Mouse (Mus musculus) CD4-positive, CD25-positive, alpha-beta regulatory T cell, adult 2 months (primary cell): ENCODE measurements around the gene Rpl6.

Experiments
- DNase-seq: peaks from one replicate; pipeline ENCODE4 v3.0.0-alpha.2; 2012; ENCODE audit warnings: low read depth, low spot score

Rpl6 gene

GRCm38 (mm10) chr5:121204132-121205089 lies at the start of gene Rpl6:
Gene Rpl6, plus strand, starts transcription at chr5:121204481.
- peak; percentile 90 for DNase-seq

DNA sequence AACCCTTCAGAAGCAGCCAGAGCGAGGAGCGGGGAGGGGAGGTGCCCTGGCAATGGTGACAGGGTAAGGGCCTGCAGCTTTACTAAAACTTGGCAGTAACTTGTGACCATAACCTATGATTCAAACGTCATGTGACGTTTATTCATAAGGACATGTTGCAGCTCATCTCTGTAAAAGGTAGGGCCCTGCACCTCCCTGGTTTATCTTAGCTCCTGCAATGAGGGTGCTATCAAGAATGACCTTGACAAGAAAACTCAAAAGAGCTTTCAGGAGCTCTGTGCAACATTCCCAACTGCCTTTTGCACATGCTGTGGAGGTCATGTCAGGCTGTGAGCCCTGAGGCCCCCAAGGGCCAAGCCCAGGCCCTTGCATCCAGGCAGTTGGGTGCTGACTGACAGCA lies 48.2 kb upstream of the Rpl6 start:
- no peak for DNase-seq

- DNase-seq, result no peak
These were observed 47.3 kb upstream of the Rpl6 start for GRCm38 (mm10) chr5:121157017-121157416.

- DNase-seq, result no peak
These were observed 46.8 kb upstream of the Rpl6 start for GRCm38 (mm10) chr5:121157489-121157888.

DNA sequence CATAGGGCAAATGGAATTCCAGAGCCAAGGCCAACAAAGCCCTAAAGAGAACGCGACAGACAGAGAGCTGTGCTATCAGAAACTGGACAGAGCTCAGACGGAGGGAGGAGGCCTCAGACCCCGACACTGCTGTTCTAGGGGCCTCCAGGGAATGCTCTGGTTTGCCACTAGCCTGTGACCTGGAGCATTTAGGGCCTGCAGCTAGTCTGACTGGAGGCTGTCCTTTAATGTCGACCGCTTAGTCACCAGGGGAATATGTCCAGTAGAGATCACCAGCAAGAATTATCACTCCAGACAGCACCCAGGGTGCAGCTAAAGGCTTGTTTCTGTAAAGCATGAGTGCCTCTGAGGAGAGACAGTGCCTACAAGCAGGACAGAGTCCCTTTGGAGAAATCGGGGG lies 45.3 kb upstream of the Rpl6 start:
- DNase-seq, result no peak

- DNase-seq, result no peak
These were observed 42.0 kb upstream of the Rpl6 start for GRCm38 (mm10) chr5:121162285-121162684.

DNA sequence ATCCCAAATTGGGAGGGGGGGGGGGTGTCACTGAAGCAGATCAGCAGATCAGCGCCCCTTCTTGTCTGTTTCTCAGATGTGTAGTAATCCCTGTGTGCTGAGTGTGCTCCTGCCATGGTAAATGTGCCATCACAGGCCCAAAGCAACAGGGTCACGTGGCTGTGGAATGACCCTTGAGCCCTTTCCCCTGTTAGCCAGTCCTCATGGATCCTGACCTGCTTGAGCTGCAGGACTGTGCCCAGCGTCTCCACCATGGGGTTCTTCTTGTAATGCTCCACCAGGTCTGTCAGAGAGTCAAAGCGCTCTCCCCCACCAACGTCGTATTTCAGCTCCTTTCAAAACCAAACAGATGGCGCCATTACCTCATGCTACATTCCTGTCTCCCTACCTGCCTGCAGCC lies 41.4 kb upstream of the Rpl6 start:
- DNase-seq, result no peak

DNA sequence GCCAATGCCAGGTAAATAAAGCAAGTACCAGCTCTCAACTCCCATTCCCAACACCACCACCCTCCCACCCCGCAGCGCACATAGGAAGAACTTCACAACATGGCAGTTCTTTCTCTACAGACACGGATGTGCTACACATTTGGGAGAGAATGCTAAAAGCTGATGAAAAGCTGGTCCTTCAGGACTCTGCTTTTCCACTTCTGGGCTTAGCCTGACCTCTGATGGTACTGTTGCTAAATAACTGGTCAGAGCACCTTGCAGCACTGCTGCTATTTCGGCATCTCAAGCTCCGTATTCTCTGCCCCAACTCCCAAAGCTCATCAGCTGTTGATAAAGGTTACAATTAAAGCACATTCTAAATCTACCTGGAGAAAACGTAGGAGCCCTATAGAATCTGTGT lies 37.4 kb upstream of the Rpl6 start:
- DNase-seq, result no peak

DNA sequence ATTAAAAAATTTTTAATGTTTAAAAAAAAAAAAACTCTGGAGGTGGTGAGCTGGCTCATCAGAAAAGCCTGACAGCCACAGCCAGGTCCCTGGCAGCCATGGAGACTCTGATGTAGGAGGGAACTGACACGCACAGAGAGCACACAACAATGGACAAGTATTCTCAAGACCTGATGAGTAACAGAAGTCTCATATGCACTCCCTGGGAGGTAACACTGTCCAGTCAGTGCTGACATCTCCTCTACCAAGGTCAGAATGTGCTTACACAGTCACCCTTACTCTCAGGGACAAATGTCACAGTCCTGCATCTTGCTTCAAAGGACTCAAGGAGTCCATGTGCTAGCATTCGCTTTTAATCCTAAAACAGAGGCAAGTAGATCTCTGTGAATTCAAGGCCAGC lies 34.7 kb upstream of the Rpl6 start:
- no peak for DNase-seq

DNA sequence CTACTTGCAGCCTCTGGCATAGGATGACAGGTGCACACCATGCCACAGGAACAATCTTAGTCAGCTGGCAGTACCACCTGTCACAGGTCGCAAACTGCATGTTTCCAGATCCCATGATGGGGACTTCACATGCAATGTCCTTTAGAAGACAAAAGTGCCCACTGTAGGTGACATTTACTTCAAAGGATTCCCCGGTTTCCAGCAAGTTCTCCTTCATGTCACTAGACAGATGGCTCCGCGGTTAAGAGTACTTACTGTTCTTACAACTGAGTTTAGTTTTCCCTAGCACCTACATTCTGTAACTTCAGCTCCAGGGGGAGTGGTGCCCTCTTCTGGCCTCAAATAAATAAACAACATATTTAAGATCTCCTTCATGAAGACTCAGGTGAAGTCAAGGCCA lies 31.4 kb upstream of the Rpl6 start:
- DNase-seq, result peak; percentile 61

DNA sequence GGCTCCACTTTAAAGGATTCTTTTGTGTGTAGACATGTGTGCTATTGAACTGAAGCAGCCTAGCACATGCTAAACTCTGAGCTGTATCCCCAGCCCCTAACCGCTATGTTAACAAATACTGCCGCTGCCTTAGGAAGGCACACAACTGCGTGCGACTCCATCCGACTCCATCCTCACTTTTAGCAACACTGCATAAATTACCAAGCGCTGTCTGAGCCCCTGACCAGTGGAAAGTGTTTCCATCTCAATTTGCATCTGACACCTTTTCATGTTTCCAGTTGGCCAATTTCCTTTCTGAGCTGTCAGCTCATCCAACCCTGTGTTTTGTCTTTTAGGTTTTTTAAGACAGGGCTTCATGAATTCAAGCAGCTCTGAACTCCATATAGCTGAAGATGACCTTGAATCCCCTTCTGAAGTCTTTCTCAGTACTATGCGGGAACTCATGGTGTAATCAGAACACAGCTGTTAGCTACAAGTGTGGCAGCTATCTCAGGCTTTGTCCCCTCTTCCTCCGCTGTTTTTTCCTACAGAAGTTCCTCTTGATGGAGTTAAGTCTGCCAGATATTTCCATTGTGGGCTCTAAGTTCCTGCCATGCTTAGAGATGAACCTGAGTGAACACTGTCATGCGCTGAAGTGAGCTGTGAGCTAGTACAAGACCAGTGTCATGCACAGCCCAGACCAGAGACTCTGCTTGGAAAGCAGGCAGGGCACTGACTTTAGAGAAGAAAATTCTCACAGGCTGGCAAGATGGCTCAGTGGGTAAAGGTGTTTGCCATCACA lies 25.0 kb upstream of the Rpl6 start:
- peak; percentile 26 for DNase-seq

DNA sequence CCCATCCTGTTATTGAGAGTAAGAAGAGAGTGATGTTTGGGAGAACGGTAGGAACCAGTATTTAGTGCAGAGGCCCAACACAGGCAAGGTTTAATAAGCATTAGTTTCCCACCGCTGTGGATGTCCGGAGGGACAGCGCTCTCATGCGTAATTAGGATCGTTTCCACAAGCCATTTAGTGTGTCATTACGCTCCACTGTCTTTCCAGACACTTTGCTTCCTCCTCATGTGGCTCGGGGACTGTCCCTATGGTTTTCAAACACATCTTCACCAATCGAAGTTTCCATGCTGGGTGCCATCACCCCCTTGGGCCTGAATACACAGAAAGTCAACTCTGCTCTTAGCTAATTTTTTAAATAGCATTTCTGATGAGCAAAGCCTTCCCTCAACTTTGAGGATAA lies 21.0 kb upstream of the Rpl6 start:
- DNase-seq, result peak; percentile 32

- no peak for DNase-seq
These were observed 19.9 kb upstream of the Rpl6 start for GRCm38 (mm10) chr5:121184375-121184774.

DNA sequence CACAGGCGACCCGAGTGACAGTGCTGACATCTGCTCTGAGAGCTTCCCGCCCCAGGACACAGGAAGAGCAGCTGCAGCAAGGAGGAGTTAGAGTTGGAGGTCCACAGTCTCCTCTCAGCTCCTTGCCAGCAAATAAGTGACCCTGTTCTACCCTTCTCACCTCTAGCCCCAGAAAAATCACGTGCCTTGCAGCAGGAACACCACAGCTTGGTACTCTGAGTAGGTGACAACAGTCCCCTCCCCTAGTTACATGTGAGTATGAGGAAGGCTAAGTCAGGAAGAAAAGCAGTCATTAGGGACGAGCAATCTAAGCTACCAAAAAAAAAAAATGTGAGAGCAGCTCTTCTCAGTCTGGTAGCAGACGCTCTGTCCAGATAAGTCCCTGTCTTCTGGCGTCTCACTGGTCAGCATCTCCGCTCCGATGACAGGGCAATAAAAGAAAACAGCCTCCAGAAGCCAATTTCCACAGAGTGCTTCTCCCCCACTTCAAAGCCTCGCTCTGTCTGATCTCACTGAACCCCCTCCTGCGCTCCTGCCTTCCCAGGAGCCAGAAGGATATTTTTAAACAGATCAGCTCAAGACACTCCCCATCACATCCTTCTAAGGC lies 19.2 kb upstream of the Rpl6 start:
- no peak for DNase-seq

- DNase-seq, result no peak
These were observed 16.7 kb upstream of the Rpl6 start for GRCm38 (mm10) chr5:121187580-121188001.

- no peak for DNase-seq
These were observed 16.0 kb upstream of the Rpl6 start for GRCm38 (mm10) chr5:121188265-121188664.

DNA sequence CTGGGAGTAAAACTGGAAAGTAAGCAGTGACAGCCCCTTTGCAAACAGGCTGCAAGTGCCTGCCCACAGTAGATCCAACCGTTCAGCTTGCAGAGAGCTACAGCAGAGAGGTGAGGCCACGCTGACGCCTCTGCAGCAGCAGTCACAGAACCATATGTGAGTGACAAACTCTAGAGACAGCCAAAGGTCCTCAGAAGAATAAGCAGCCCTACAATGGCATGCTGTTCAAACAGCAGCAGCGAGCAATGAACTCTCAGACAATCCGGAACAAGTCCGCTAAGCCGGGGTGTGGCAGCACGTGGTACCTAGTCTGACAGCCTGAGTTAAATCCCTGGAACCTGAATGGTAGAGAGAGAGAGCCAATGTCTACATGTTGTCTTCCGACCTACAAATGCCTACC lies 15.1 kb upstream of the Rpl6 start:
- DNase-seq, result no peak

- no peak for DNase-seq
These were observed 14.0 kb upstream of the Rpl6 start for GRCm38 (mm10) chr5:121190210-121190835.

- peak; percentile 92 for DNase-seq
These were observed 13.3 kb upstream of the Rpl6 start, which contains the start of gene Ptpn11 for GRCm38 (mm10) chr5:121190836-121191583. Gene Ptpn11, minus strand, starts transcription at chr5:121191397.

GRCm38 (mm10) chr5:121191584-121191906 lies 12.7 kb upstream of the Rpl6 start:
- no peak for DNase-seq

- no peak for DNase-seq
These were observed 10.1 kb upstream of the Rpl6 start for GRCm38 (mm10) chr5:121194173-121194572.
